Mouse (Mus musculus) CD4-positive, CD25-positive, alpha-beta regulatory T cell, adult 2 months (primary cell): ENCODE data around the gene Rpa2.
"Not testable (repeated sequence)": the region's sequence is repeated elsewhere in the genome, so short reads cannot be mapped to it uniquely, and the experiment has no call there.

Source experiments
- DNase-seq: peaks from one replicate; pipeline ENCODE4 v3.0.0-alpha.2; 2012; ENCODE audit warnings: low read depth, low spot score

Gene Rpa2

GRCm38 (mm10) chr4:132762602-132763001 lies 5.5 kb upstream of the Rpa2 start:
- DNase-seq = no peak

GRCm38 (mm10) chr4:132763125-132763524 lies 5.0 kb upstream of the Rpa2 start:
- not testable (repeated sequence) for DNase-seq

GRCm38 (mm10) chr4:132771776-132772175 lies 3.6 kb downstream of the Rpa2 start:
- no peak for DNase-seq

- DNase-seq = no peak
Measured at GRCm38 (mm10) chr4:132774905-132775304, 6.8 kb downstream of the Rpa2 start.

GRCm38 (mm10) chr4:132776764-132777163 lies 8.6 kb downstream of the Rpa2 start:
- DNase-seq = peak; percentile 81

- DNase-seq = no peak
Measured at GRCm38 (mm10) chr4:132778562-132779201, 10.6 kb downstream of the Rpa2 start.

GRCm38 (mm10) chr4:132780288-132780687 lies 12.2 kb downstream of the Rpa2 start:
- no peak for DNase-seq

GRCm38 (mm10) chr4:132783732-132784131 lies 15.6 kb downstream of the Rpa2 start:
- DNase-seq = peak; percentile 60

- no peak for DNase-seq
Measured at GRCm38 (mm10) chr4:132785228-132785627, 17.1 kb downstream of the Rpa2 start.

- DNase-seq = no peak
Measured at GRCm38 (mm10) chr4:132789731-132790130, 21.6 kb downstream of the Rpa2 start.

GRCm38 (mm10) chr4:132793322-132794004 lies 25.3 kb downstream of the Rpa2 start:
- not testable (repeated sequence) for DNase-seq

- no peak for DNase-seq
Measured at GRCm38 (mm10) chr4:132794028-132794427, 25.9 kb downstream of the Rpa2 start.

- DNase-seq = no peak
Measured at GRCm38 (mm10) chr4:132794760-132795159, 26.6 kb downstream of the Rpa2 start.

GRCm38 (mm10) chr4:132795171-132795570 lies 27.0 kb downstream of the Rpa2 start:
- no peak for DNase-seq

GRCm38 (mm10) chr4:132796196-132796886 lies 28.2 kb downstream of the Rpa2 start, which contains the start of gene Themis2:
Themis2 (minus strand) TSS chr4:132796387.
- peak; percentile 87 for DNase-seq

- no peak for DNase-seq
Measured at GRCm38 (mm10) chr4:132797461-132797860, 29.3 kb downstream of the Rpa2 start.

- DNase-seq = no peak
Measured at GRCm38 (mm10) chr4:132798028-132798427, 29.9 kb downstream of the Rpa2 start.

- not testable (repeated sequence) for DNase-seq
Measured at GRCm38 (mm10) chr4:132798666-132799065, 30.5 kb downstream of the Rpa2 start.

- DNase-seq = no peak
Measured at GRCm38 (mm10) chr4:132799845-132800244, 31.7 kb downstream of the Rpa2 start.

GRCm38 (mm10) chr4:132801176-132802077 lies 33.3 kb downstream of the Rpa2 start:
- no peak for DNase-seq

GRCm38 (mm10) chr4:132802171-132802637 lies 34.1 kb downstream of the Rpa2 start:
- peak; percentile 62 for DNase-seq
